Mouse (Mus musculus) liver, embryonic 15.5 days (tissue): ENCODE results near the gene Akr1e1. TPM values are rescaled to one million over a fixed set of nuclear protein-coding genes. Genes with fewer than 3 reads are reported as not detected.
"Not testable (repeated sequence)": the region's sequence is repeated elsewhere in the genome, so short reads cannot be mapped to it uniquely, and the experiment has no call there.

Experiments used
- ATAC-seq: fragments of 200-750 bp; cut with Nextera tagmentation; 2 replicates; pipeline ENCODE4 v1.8.0; 2017; ENCODE audit warnings: moderate number of reproducible peaks, mild to moderate bottlenecking, moderate library complexity; ENCODE audit not compliant: insufficient read depth
- H3K27ac ChIP-seq: fragments of 300-500 bp; sonication (generic); replicated peaks from 2 replicates; pipeline ENCODE4 v1.5.1; 2015; ENCODE audit warnings: mild to moderate bottlenecking, inconsistent platforms
- H3K27me3 ChIP-seq: fragments of 300-500 bp; sonication (generic); 2 replicates; pipeline ENCODE4 v1.6.1; 2015; ENCODE audit warnings: mild to moderate bottlenecking, inconsistent platforms
- H3K36me3 ChIP-seq: fragments of 300-500 bp; sonication (generic); replicated peaks from 2 replicates; pipeline ENCODE4 v1.6.1; 2015; ENCODE audit warnings: moderate library complexity, mild to moderate bottlenecking, inconsistent platforms
- H3K4me1 ChIP-seq: fragments of 300-500 bp; sonication (generic); replicated peaks from 2 replicates; pipeline ENCODE4 v1.6.1; 2015; ENCODE audit warnings: inconsistent platforms
- H3K4me2 ChIP-seq: fragments of 300-500 bp; sonication (generic); 2 replicates; pipeline ENCODE4 v1.6.1; 2015; ENCODE audit warnings: moderate library complexity, mild to moderate bottlenecking, inconsistent platforms
- H3K4me3 ChIP-seq: fragments of 300-500 bp; sonication (generic); replicated peaks from 2 replicates; pipeline ENCODE4 v1.5.1; 2015; ENCODE audit warnings: mild to moderate bottlenecking, inconsistent platforms
- H3K9ac ChIP-seq: fragments of 300-500 bp; sonication (generic); 2 replicates; pipeline ENCODE4 v1.6.1; 2015; ENCODE audit warnings: moderate library complexity, mild to moderate bottlenecking, inconsistent platforms
- H3K9me3 ChIP-seq: fragments of 300-500 bp; sonication (generic); replicated peaks from 2 replicates; pipeline ENCODE4 v1.6.1; 2016; ENCODE audit warnings: inconsistent platforms
- WGBS: fragments of 180-500 bp; shearing (Covaris S2); methylation state at CpG from one replicate; pipeline ENCODE4 v1.1.7; 2015; ENCODE audit warnings: mixed read lengths; ENCODE audit not compliant: insufficient replicate concordance; 5-methylcytosine and 5-hydroxymethylcytosine counted together
- polyA plus RNA-seq: library from polyadenylated mRNA; unstranded; fragments of >200 nt; fragmentation: Nextera tagmentation; extraction: Ambion mirVana; gene quantifications from 2 replicates; pipeline ENCODE4 v1.2.1, GENCODE M21; 2015

Akr1e1 gene
- polyA plus RNA-seq = 17.1 and 17.4 TPM in 2 replicates

DNA sequence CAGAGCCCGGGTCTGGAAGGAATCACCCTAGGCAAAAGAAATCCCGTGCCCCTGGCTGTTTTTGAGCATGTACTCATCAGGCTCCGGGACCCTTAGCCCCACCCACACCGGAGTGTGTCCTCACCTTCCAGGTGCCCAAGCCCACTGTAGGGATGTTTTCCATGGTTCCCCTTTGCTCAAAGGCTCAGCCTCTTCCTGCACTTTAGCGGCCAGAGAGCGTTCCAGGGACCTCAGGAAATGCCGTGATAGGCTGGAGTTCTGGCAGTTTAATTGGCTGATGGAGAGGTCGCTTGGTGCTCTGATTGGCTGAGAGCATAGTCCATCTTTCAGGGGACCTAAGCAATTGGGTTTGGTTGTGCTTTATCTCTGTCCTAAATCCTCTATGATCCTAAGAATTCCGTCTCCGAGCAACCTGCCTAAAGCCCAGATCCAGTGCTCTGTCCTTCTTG is at the start of gene Akr1e1:
Gene Akr1e1, minus strand, starts transcription at position 214 of the 449 bp plus-strand sequence.
- H3K9ac ChIP-seq = peak within 1 kb of the TSS; percentile 51
- H3K9me3 ChIP-seq = no peaks in the 10 kb centered on the region
- no peaks in the 10 kb centered on the region for H3K4me1 ChIP-seq
- ATAC-seq = peak; percentile 99
- peak within 1 kb of the TSS; percentile 73 for H3K4me2 ChIP-seq
- H3K36me3 ChIP-seq = 0 out of 2 replicates have a peak, but pooled peaks cover 2% of the 10 kb centered on the region
- no peaks in the 10 kb centered on the region for H3K27me3 ChIP-seq
- peak within 1 kb of the TSS; percentile 67 for H3K4me3 ChIP-seq
- H3K27ac ChIP-seq = no peak within 1 kb of the TSS
- WGBS = 3% methylated on average over 10 of the region's 10 CpGs

DNA sequence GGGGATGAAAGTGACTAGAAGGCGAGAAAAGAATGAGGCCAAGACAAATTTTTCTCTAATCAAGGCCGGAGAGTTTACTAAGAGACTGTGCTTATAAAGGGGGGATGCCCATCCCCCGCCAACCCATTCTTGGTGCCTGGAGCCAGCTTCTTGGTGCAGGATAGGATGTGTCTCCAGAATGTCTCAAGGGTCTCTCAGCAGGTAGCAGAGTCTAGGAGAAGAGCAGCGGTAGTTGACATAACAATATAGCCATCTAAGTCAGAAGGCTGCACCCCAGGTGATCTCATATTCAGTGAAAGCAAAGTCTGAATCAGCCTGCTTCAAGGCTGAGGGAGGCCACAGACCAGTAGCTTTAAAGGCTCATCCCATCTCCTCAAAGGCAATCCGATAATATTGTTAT is 49.4 kb upstream of the Akr1e1 start:
- no peak overlapping the region for H3K4me3 ChIP-seq
- ATAC-seq = no peak
- H3K27ac ChIP-seq = no peak overlapping the region
- no peaks in the 10 kb centered on the region for H3K4me1 ChIP-seq
- WGBS = 61% methylated on average over 5 of the region's 5 CpGs
- no peaks in the 10 kb centered on the region for H3K27me3 ChIP-seq
- H3K36me3 ChIP-seq = no peaks in the 10 kb centered on the region
- no peaks in the 10 kb centered on the region for H3K9me3 ChIP-seq
- H3K9ac ChIP-seq = no peak overlapping the region
- no peak overlapping the region for H3K4me2 ChIP-seq

DNA sequence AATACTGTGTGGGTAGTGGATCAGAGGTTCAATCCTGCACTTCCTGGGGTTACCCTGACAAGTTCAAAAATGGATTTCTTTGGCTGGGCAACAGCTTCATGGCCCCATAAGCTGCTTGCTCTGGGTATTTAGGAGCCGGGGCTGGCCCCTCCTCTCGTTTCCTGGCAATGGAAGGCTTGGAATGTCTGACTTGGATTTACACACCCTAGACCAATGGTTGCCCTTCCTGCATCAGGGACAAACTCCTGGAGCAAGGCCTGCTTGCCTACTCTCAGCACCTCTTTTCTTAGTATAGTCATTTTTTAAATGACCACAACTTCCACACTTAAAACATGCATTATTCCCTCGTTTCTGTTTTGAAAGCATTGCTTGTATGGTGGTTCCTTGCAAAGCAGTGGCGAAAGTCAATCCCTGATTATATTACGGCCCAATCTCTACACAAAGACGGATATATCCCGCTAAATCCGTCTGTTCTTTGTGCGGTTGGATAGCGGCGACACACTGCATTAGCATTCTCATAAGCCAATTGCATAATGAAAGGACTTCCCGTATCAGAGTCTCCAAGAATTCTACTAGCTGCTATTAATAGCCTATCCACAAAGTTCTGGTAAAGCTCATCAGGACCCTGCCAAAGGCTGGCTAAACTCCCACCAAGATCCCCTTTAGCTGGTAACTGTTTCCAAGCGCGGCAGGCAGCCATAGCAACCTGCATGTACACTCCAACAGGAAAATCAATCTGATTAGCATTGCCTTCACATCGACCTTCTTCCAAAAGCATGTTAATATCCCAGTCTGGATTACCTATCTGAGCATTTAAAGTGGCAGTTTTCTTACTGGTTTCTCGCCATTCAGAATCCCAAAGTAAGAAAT is 47.5 kb upstream of the Akr1e1 start:
- no peak overlapping the region for H3K27ac ChIP-seq
- no peak overlapping the region for H3K4me3 ChIP-seq
- no peaks in the 10 kb centered on the region for H3K4me1 ChIP-seq
- H3K36me3 ChIP-seq = no peaks in the 10 kb centered on the region
- WGBS = 69% methylated on average over 16 of the region's 16 CpGs
- H3K9ac ChIP-seq = no peak overlapping the region
- H3K9me3 ChIP-seq = no peaks in the 10 kb centered on the region
- no peaks in the 10 kb centered on the region for H3K27me3 ChIP-seq
- H3K4me2 ChIP-seq = no peak overlapping the region
- no peak for ATAC-seq

DNA sequence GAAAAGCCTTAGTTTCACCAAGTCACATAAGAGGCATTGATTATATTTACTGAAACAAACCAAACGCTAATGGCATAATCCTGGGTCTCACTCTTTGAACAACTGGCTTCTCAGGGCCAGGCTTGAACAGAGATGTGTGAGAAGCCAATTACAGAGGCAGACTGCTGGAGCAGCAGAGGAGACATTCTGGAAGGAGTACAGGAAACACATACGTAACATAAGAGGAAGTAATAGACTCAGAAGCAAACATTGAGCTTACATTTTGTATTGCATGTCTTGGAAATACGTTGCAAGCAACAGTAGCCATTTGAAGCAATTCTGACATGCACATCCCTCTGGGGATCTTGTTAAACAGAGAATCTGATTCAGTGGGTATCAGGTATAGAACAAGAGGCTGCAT is 41.2 kb upstream of the Akr1e1 start:
- Histone ChIP-seq H3K9me3 (no peaks in the 10 kb centered on the region), H3K36me3 (no peaks in the 10 kb centered on the region), H3K9ac (no peak overlapping the region), H3K27me3 (no peaks in the 10 kb centered on the region), H3K4me2 (no peak overlapping the region), H3K27ac (no peak overlapping the region), H3K4me1 (no peaks in the 10 kb centered on the region), H3K4me3 (no peak overlapping the region)
- 36% methylated on average over 3 of the region's 3 CpGs for WGBS
- no peak for ATAC-seq

DNA sequence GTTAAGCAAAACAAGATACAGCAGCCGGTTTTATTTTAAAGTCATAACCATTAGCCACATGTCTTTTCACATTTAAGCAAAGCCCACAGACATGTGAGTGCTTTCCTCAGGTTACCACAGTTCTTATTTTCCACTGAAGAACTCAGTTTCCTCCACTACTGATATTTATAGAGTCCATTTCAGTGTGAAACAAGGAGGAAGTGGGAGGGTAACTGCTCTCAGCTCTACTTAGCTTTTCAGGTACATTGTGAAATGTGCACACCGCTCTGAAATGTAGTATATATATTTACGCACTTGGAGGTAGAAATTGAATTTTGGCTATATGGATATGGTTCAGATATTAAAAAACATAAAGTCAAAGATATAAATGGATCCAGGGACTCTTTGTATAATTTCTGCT is 36.3 kb upstream of the Akr1e1 start:
- no peaks in the 10 kb centered on the region for H3K27me3 ChIP-seq
- no peaks in the 10 kb centered on the region for H3K36me3 ChIP-seq
- no peak overlapping the region for H3K9ac ChIP-seq
- 67% methylated on average over 3 of the region's 3 CpGs for WGBS
- no peak overlapping the region for H3K4me2 ChIP-seq
- no peak overlapping the region for H3K27ac ChIP-seq
- no peak overlapping the region for H3K4me3 ChIP-seq
- H3K9me3 ChIP-seq = no peaks in the 10 kb centered on the region
- no peak for ATAC-seq
- H3K4me1 ChIP-seq = no peaks in the 10 kb centered on the region

DNA sequence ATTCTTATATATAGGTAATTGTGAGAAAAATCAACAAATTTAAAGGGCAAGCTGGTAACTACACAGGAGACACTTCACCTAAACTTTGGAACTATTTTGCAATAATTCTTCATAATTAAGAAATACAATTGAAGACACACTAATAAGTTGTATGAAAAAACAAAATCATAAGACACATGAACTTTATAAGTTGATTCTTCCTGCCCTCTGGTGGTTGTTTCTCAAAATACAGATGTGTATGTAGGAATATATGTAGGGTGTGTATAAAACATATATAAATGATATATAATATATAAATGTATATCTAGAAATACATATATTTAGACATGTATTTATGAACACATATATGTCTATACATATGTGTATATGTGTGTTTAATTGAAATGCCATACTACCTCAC is 1.9 kb upstream of the Akr1e1 start:
- no peak overlapping the region for H3K27ac ChIP-seq
- no peaks in the 10 kb centered on the region for H3K9me3 ChIP-seq
- no peaks in the 10 kb centered on the region for H3K4me1 ChIP-seq
- ATAC-seq = no peak
- H3K36me3 ChIP-seq = 0 out of 2 replicates have a peak, but pooled peaks cover 2% of the 10 kb centered on the region
- H3K4me2 ChIP-seq = no peak overlapping the region
- no peak overlapping the region for H3K9ac ChIP-seq
- H3K27me3 ChIP-seq = no peaks in the 10 kb centered on the region
- no peak overlapping the region for H3K4me3 ChIP-seq

DNA sequence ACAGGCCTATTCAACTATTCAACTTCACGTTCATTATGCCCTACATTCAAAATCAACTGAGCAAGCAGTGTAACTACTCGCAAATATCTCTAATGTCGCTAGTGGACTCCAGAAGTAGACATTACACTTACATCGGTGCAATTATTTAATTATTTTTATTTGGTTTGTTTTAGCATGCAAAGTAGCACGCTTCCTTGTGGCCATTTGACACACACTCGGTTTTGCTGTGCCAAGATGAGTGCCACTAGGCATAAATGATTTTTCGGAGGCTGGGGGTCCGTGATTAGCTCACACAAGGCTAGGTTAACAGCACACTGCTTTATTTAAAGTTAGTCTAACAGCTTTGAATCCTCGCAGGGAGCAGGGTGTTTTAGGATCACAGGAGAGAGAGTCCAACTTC is 444 bp downstream of the Akr1e1 start:
- ATAC-seq = peak; percentile 10; the same call in 1 of the 2 replicates
- H3K4me3 ChIP-seq = peak overlapping the region; percentile 67
- 0 out of 2 replicates have a peak, but pooled peaks cover 2% of the 10 kb centered on the region for H3K36me3 ChIP-seq
- H3K9me3 ChIP-seq = no peaks in the 10 kb centered on the region
- WGBS = 20% methylated on average over 9 of the region's 9 CpGs
- H3K4me2 ChIP-seq = peak overlapping the region; percentile 73
- H3K9ac ChIP-seq = peak overlapping the region; percentile 51
- H3K4me1 ChIP-seq = no peaks in the 10 kb centered on the region
- no peaks in the 10 kb centered on the region for H3K27me3 ChIP-seq
- no peak overlapping the region for H3K27ac ChIP-seq

DNA sequence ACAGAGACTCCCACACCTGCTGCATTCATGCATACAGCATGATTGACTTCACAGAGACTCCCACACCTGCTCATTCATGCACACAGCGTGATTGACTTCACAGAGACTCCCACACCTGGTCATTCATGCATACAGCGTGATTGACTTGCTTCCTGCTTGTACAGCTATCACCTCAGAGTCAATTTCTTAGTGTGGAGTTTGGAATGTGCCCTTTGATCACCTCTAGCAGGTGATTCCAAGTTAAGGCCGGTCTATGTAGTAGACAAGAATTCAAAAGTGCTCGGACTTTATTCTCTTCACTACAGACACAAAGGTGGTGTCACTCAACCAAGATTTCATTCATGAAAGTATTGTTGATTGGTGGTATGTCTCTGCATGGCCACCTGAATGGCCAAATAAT is 2.2 kb downstream of the Akr1e1 start:
- Histone ChIP-seq H3K9ac (no peak overlapping the region), H3K36me3 (0 out of 2 replicates have a peak, but pooled peaks cover 2% of the 10 kb centered on the region), H3K27ac (no peak overlapping the region), H3K4me1 (no peaks in the 10 kb centered on the region), H3K9me3 (no peaks in the 10 kb centered on the region), H3K4me3 (no peak overlapping the region), H3K4me2 (no peak overlapping the region), H3K27me3 (no peaks in the 10 kb centered on the region)
- ATAC-seq = no peak
- WGBS = 64% methylated on average over 4 of the region's 4 CpGs

DNA sequence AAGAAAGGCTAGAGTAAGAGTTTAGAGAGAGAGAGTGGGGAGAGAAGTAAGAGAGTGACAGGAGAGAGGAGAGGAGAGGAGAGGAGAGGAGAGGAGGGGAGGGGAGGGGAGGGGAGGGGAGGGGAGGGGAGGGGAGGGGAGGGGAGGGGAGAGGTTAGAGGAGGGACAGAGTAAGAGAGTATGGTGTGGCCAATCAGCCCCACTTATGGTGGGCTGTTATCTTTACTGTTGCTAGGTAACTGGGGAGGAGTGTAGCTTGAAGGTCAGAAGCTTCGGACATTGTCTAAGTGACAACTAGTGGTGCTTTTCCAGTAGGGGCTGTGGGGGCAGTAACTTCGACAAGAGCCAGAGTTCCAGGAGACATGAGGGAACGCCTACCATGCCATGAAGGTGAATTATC is 5.5 kb downstream of the Akr1e1 start:
- H3K4me3 ChIP-seq, H3K9me3 ChIP-seq, H3K4me2 ChIP-seq, H3K27me3 ChIP-seq, H3K27ac ChIP-seq, H3K9ac ChIP-seq, H3K36me3 ChIP-seq, ATAC-seq, H3K4me1 ChIP-seq: not testable (repeated sequence)
- WGBS = 53% methylated on average over 3 of the region's 3 CpGs

DNA sequence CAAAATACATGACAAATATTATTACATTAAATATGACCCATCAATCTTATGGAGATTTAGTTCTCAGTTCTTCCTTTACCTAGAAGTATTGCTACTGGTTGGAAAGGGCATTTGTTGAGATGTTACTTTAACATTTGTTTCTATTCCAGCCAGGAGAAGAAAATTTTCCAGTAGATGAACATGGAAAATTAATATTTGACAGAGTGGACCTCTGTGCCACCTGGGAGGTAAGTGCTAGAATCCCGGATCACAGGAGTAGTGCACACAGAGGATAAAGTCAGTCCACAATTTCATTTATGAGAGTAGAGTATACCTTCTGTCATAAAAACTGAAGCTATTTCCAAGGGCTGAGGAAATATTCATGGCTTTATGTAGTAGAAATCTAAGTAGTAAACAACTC is 32.1 kb downstream of the Akr1e1 start:
- ATAC-seq = no peak
- no peaks in the 10 kb centered on the region for H3K9me3 ChIP-seq
- no peak overlapping the region for H3K27ac ChIP-seq
- 52% methylated on average over 1 of the region's 1 CpGs for WGBS
- no peak overlapping the region for H3K4me2 ChIP-seq
- no peaks in the 10 kb centered on the region for H3K36me3 ChIP-seq
- no peak overlapping the region for H3K9ac ChIP-seq
- H3K4me1 ChIP-seq = no peaks in the 10 kb centered on the region
- H3K4me3 ChIP-seq = no peak overlapping the region
- no peaks in the 10 kb centered on the region for H3K27me3 ChIP-seq

DNA sequence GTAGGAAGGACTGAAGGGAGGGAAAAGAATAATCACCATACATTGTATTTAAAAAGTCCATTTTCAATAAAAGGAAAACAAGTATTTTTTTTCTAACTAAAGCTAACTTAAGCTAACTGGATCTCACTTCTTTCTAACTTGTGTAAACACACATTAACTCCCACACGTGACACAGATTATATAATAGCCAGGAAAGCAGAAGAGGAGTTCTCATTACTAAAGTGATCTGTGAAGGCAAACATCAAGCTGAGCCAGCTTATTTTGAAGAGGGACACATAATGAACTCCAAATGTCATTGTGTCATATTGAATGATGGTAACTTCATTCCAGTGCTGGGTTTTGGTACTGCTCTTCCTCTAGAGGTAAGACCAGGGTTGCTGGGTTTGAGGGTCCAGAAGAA is 35.1 kb downstream of the Akr1e1 start, which contains the start of gene Akr1c21:
Gene Akr1c21, plus strand, starts transcription at position 205 of the 400 bp plus-strand sequence.
- H3K4me3 ChIP-seq = no peak within 1 kb of the TSS
- no peaks in the 10 kb centered on the region for H3K9me3 ChIP-seq
- no peak for ATAC-seq
- H3K4me1 ChIP-seq = no peaks in the 10 kb centered on the region
- no peak within 1 kb of the TSS for H3K27ac ChIP-seq
- 47% methylated on average over 1 of the region's 1 CpGs for WGBS
- no peak within 1 kb of the TSS for H3K9ac ChIP-seq
- no peaks in the 10 kb centered on the region for H3K27me3 ChIP-seq
- no peaks in the 10 kb centered on the region for H3K36me3 ChIP-seq
- H3K4me2 ChIP-seq = no peak within 1 kb of the TSS
